Mouse (Mus musculus): ENCODE results near the gene Cphx3. TPM values are rescaled to one million over a fixed set of nuclear protein-coding genes. Genes with fewer than 3 reads are reported as not detected.

Cphx3 gene
- polyA plus RNA-seq, 1 experiment from 2014 or later: not detected

Other genes with a start within 250 kb of the Cphx3 start
- gene Anxa11, start 240.1 kb upstream of the Cphx3 start, polyA plus RNA-seq (2014; fragmentation: Nextera tagmentation; extraction: Ambion mirVana): 29.1 and 44.5 TPM in 2 replicates
- gene Plac9a, start 179.2 kb upstream of the Cphx3 start, polyA plus RNA-seq (2014; fragmentation: Nextera tagmentation; extraction: Ambion mirVana): 0.62 TPM in 1 of 2 replicates, not detected in the other
- 3.9 and 4.4 TPM in 2 replicates for gene Tmem254a, start 154.6 kb upstream of the Cphx3 start, polyA plus RNA-seq (2014; fragmentation: Nextera tagmentation; extraction: Ambion mirVana)
- gene Cphx1, start 144.0 kb upstream of the Cphx3 start, polyA plus RNA-seq (2014; fragmentation: Nextera tagmentation; extraction: Ambion mirVana): 0.26 TPM in 1 of 2 replicates, not detected in the other
- 1.2 and 1.9 TPM in 2 replicates for gene Duxbl1, start 103.7 kb upstream of the Cphx3 start, polyA plus RNA-seq (2014; fragmentation: Nextera tagmentation; extraction: Ambion mirVana)
- gene Gm9780, start 39.6 kb upstream of the Cphx3 start, polyA plus RNA-seq (2014; fragmentation: Nextera tagmentation; extraction: Ambion mirVana): 11.8 and 21.2 TPM in 2 replicates
- 41.4 and 41.7 TPM in 2 replicates for gene Tmem254c, start 14.9 kb upstream of the Cphx3 start, polyA plus RNA-seq (2014; fragmentation: Nextera tagmentation; extraction: Ambion mirVana)
- not detected in 2 replicates for gene Cphx2, start 781 bp upstream of the Cphx3 start, polyA plus RNA-seq (2014; fragmentation: Nextera tagmentation; extraction: Ambion mirVana)
- gene Duxbl2, start 36.1 kb downstream of the Cphx3 start, polyA plus RNA-seq (2014; fragmentation: Nextera tagmentation; extraction: Ambion mirVana): 1.8 and 2.1 TPM in 2 replicates
- 19.9 and 21.2 TPM in 2 replicates for gene Plac9b, start 100.2 kb downstream of the Cphx3 start, polyA plus RNA-seq (2014; fragmentation: Nextera tagmentation; extraction: Ambion mirVana)
- gene Tmem254b, start 124.7 kb downstream of the Cphx3 start, polyA plus RNA-seq (2014; fragmentation: Nextera tagmentation; extraction: Ambion mirVana): 18.6 and 29.4 TPM in 2 replicates
- gene Duxbl3, start 175.7 kb downstream of the Cphx3 start, polyA plus RNA-seq (2014; fragmentation: Nextera tagmentation; extraction: Ambion mirVana): 0.69 TPM in 1 of 2 replicates, not detected in the other

All from kidney, embryonic 14.5 days (tissue).